Mouse (Mus musculus) right cerebral cortex, postnatal 25 days (tissue): ENCODE data around the gene Kncn.
A peak's percentile ranks its signal among the peaks of the same experiment; 100 is the strongest.

ENCODE experiments used
- DNase-seq: peaks from one replicate; pipeline ENCODE4 v3.0.0; 2022

Kncn gene

GRCm38 (mm10) chr4:115881183-115881582, 3.0 kb upstream of the Kncn start:
- DNase-seq: no peak

- no peak for DNase-seq
Observed at GRCm38 (mm10) chr4:115882195-115882594, 2.0 kb upstream of the Kncn start.

GRCm38 (mm10) chr4:115885846-115886245, 1.6 kb downstream of the Kncn start:
- peak; percentile 36 for DNase-seq

DNA sequence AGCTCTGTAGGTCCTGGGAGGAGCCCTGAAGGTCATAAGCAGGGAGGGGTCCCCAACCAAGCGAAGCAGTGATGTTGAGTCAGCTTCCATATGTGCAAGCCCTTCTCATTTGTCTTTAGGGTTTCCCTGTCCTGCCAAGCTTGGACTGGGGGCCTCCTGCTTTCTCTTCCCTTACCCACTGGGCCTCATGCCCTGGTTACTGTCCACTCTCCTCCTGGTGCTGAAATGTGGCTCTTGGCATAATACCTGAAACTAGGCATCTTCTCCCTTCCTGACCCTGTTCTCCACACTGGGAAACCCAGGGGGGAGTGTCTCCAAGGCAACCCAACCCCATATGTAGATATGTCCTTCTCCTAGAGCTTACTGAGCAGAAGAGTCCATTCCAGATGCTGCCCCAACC, 2.7 kb downstream of the Kncn start:
- DNase-seq: no peak

- no peak for DNase-seq
Observed at GRCm38 (mm10) chr4:115890066-115890465, 5.9 kb downstream of the Kncn start.

- no peak for DNase-seq
Observed at GRCm38 (mm10) chr4:115890553-115890952, 6.4 kb downstream of the Kncn start, which contains the start of gene 6430628N08Rik. 6430628N08Rik (plus strand) TSS chr4:115890665.

GRCm38 (mm10) chr4:115894281-115894680, 10.1 kb downstream of the Kncn start:
- DNase-seq: no peak

DNA sequence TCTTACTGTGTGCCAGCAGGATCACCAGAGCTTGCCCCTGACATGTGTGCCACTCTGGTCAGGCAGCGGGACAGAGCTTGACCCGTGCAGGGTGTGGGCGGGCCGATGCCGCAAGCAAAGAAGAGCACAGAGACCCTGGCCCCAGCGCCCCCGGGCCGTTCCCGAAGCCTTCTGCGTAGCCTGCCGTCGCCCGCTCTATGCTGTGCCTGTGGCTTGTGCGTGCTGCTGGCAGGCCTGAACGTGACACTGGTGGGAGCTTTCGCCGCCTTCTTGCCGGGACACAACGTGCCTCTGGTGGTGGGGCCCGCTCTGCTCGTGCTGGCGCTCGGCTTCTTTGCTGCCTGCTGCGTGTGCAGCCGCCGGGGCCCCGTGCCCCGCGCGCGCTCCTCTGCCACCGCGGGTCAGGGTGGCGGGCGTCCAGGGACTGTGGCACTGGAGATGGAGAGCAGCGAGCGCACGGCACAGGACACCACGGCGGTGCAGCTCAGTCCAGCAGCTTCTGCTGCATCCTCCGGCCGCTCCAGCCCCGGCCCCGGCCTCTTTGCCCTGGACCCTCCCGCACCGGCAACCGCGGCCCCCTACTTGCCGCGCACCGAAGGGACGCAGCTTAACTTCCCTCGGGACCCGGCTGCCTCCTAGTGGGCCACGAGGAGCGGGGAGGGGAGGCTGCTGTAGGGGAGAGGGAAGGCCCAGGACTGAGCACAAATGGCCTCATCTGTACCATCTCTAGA, 13.9 kb downstream of the Kncn start:
- DNase-seq: no peak

- DNase-seq: peak; percentile 72
Observed at GRCm38 (mm10) chr4:115902816-115903215, 18.6 kb downstream of the Kncn start.

- no peak for DNase-seq
Observed at GRCm38 (mm10) chr4:115904375-115904774, 20.2 kb downstream of the Kncn start.

DNA sequence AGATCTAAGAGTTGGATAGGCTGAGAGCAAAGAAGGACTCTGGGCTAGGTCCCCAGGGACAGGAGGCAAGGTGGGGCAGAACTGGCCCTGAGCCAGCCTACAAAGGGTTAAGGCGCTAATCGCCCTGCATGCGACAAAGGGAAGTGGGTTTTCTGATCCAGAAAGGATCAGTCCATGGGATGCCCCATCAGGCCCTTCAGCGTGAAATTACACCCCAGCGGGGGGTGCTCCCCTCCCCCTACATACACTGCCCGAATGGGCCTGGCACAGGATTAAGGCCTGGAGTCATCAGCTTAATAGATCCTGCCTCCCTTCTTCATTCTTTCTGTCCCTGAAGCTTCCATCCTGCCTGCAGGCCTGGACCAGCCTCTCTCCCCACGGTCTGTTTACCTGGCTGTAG, 21.5 kb downstream of the Kncn start:
- DNase-seq: no peak

GRCm38 (mm10) chr4:115906791-115907190, 22.6 kb downstream of the Kncn start:
- no peak for DNase-seq

GRCm38 (mm10) chr4:115907994-115908393, 23.8 kb downstream of the Kncn start:
- no peak for DNase-seq

DNA sequence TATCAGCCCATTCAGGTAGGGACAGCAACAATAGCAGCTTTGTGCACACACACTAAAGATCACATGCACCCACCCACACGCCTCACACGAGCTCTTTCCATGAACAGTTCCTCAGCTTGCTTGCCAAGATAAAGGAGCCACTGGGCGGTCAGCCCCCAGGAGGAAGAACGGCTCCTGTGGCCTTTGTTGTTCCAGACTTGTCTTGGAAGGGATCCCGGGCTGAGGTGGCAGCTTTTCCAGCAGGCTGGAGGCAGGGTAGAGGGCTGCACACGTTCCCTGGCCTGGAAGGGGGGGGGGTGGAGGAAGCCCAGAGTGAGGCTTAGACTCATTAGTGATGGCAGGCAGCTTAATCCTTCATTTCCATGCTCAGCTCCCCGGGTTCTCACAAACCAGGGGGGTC, 24.4 kb downstream of the Kncn start:
- peak; percentile 27 for DNase-seq

DNA sequence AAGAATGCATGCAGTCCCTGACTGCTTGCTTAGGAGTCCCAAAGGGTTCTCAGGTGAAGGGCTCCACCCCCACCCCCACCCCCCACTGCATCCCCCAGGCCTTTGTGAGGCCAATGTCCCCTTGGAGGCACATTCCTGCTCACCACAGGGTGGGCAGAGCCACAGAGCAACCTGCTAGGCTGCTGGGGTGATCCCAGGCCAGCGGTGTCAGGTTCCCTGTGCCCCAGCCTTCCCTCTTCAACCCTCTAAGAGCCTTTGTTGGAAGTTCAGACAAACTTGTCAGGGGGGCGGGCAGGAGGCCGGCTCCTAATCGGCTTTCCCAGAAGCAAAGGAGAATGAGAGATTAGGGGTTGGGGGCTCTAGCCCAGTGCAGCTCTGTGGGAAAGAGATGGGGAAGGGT, 27.4 kb downstream of the Kncn start:
- no peak for DNase-seq

GRCm38 (mm10) chr4:115919911-115920310, 35.7 kb downstream of the Kncn start:
- DNase-seq: no peak

- DNase-seq: no peak
Observed at GRCm38 (mm10) chr4:115922688-115923087, 38.5 kb downstream of the Kncn start.

DNA sequence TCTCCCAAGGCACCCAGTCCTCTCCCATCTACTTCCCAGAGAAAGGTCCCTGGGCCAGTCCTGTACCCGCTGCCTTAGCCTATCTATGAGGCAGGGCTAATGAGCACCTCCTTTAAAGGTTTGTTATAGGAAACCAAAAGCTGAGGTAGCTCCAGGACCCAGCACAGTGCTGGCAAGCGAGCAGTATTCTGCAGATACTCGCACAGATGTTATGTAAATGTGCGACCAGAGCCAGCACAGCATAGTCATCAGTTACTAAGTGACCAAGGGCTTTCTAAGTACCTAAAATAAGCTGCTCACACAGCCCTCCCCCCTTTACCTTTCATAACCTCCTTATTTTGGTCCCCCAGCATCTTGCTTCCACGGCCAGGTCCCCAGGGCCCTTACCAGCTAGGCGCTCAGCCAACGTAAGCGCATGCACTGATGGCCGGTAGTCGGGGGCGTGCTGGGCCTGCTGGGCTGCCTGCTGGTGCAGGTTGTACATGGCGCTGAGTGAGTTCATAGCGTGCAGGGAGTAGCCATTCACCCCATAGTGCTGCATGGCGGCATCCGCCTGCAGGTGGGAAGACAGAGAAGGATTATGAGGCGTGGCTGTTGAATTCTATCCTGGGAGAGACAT, 39.2 kb downstream of the Kncn start:
- DNase-seq: no peak

DNA sequence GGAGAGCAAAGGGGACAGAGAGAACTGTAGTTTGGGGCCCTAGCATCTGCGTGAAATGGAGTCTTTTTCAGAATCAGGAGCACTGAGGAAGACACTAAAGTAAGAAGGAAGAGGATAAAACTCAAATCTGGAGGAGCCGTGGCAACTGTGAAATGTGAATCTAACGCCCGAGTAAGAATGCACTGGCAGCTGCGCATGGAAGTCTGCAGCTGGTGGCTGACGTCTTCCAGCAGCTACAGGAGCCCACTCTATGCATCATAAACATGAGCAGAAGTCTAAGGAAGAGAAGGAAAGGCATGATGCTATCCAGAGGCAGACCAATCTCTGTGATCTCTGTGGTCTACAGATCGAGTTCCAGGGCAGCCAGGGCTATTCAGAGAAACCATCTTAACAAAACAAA, 43.4 kb downstream of the Kncn start:
- DNase-seq: no peak

- no peak for DNase-seq
Observed at GRCm38 (mm10) chr4:115931556-115932088, 47.4 kb downstream of the Kncn start.

DNA sequence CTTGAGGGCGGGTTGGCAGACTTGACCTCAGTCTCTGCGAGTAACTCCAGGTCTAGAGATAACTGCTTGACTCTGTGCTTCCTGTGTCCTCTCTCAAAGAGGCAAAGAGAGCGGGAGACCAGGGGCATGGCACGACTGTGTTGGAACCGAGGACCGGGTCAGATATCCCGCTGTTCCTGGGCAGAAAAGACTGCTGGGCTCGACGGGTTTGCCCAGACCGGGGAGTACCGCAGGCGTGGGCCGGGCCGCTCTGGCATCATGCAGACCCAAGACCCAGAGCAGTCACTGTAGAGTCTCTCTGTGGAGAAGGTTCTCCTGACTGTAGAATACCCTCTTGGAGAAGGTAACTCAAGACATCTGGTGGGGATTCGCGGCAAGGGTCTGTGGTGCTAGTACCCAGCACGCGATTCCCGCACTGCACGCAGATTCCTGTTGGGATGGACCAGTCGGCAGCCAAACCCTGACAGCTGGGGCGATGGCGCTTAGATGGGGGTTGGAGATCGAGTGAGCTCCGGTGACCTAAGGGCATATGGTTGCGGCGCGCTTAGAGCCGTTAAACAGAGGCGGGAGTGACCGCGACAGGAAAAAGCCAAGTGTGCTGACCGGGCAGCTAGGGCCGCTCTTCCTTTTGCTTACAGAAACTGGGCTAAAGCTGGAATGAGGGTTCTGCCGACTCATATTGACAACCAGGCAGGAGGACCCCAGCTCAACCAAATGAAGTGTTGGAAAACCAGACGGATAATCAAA, 51.8 kb downstream of the Kncn start:
- no peak for DNase-seq

- no peak for DNase-seq
Observed at GRCm38 (mm10) chr4:115936646-115937045, 52.4 kb downstream of the Kncn start.
